Mouse (Mus musculus) cerebellum, adult 11-12 months (tissue): ENCODE data around the gene Iqgap2.

Experiments used
- DNase-seq: peaks from one replicate; pipeline ENCODE4 v3.0.0; 2022

Iqgap2 gene

GRCm38 (mm10) chr13:95891491-95891925, at the start of gene Iqgap2:
TSS of gene Iqgap2 (minus strand) at chr13:95891922.
- DNase-seq, result no peak

DNA sequence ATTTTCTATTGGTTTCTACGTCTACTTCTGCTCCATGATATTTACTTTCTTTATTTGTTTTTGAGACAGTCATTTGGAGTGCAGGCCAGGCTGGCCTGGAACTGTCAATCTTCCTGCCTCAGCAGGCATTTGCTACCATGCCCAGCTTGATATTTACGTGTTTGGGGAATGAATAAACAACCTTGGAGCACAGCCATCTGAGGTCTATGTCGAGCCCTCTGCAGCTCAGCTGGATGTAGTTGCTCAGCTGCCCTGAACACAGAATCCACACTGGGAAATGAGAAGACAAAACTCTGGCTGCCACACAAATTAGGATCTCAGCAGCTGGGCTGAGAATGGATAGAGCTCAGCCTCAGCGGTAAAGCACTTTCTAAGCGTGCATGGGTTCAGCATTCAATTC, 49.1 kb upstream of the Iqgap2 start:
- DNase-seq, result no peak

DNA sequence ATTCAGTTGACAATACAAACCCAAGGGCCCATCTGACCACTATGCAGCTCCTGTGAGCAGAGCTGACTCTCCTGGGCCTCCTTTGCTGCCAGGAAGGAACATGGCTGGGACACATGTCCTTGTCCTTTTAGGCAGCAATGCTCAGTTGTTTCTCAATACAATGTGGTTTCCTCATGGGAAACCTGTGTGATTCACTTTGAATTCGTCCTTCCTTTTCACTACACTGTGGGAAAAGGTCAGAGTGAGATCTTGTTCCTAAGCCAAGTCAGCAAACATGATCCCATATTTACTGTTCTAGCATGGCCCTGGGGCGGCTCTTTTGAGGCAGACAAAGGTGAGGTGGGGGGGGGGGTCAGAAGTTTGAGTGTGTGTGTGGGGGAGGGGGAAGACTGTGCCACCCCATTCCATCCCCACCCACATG, 32.5 kb upstream of the Iqgap2 start:
- no peak for DNase-seq

GRCm38 (mm10) chr13:95922626-95923025, 30.9 kb upstream of the Iqgap2 start:
- no peak for DNase-seq

DNA sequence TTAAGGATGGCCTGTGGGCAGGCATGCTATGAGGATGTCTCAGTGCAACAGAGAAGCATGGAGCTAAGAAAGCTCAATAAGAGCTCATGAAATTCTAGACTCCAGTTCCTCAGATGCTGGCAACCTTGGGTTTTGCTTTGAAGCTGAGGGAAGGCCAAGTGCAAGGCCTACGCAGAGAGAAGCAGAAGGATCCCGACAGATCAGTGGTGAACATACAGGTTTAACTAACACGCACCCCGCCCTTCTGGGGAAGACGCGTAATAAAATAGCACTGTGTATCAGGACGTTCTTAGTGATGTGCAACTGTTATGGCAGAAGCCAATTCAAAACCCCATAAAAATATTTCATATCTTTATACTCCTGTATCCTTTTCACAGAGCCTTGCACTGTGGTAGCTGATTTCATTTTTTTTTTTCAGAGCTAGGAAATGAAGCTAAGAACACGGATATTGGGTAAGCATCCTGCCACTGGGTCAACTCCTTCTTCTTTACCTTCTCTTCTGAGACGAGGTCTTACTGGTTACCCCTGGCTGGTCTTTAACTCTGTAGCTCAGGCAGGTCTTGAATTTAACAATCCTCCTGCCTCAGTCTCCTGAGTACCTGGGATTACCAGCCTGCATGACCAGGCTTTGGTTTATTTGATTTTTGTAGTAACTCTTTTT, 27.0 kb upstream of the Iqgap2 start:
- DNase-seq, result no peak

- no peak for DNase-seq
These were observed 21.3 kb upstream of the Iqgap2 start for GRCm38 (mm10) chr13:95913046-95913406.

DNA sequence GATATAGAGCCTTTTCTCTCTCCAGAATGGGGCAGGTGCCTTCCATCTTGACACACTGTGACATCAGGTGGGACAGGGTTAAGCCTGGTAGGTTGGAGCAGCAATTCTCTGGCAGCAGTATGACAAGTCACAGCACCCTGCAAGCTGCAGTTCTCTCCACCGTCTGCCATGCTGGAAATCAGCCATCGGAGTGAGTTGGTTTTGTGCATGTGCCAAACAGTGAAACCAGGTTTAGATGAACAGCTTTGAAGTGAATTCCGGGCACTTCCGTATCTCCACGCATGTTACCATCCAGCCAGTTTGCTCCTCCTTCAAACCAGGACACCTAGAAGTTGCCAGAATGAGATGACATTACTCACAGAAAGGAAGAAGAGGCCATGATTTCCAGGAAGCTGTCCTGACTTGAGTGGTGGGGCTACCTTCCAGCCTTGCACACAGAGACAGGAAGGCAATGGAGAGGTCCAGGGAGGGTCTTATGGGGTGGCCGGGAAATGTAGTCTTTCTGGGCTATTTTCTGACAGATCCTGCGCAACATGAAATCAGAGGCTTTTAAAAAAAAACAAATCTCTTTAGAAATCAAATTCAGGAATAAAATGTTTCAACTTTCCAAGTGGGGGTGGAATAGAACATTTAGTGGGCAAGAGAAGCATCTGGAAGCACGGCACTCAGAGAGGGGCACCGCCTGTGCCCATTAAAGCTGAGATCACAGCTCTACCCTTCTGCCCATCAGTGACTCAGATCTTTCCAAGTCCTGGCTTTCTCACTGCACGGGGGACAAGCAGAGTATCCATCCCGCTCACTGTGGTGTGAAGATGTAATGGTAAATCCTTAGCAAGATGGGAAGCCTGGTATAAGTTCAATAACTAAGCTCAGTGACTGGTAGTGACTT, 20.7 kb upstream of the Iqgap2 start:
- DNase-seq, result peak; percentile 94

GRCm38 (mm10) chr13:95910270-95910669, 18.5 kb upstream of the Iqgap2 start:
- DNase-seq, result peak; percentile 34

DNA sequence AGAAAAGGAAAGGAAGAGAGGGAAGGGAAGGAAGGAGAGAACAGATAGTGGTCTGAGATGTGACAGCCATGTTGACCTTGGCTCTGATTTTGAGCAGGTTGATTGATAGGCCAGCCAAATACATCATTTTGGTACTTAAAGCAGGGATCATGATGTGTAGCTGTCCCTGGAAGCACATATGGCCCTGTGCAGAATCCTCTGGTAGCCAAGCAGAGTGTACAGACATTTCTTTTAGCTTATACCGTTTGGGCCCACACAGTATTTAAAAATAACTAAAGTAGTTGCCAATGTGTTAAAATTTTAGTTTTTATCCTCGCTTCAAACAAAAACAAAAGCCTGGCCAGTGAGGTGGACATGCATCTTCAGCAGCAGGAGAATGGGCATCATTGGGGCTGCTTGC, 17.5 kb upstream of the Iqgap2 start:
- no peak for DNase-seq

DNA sequence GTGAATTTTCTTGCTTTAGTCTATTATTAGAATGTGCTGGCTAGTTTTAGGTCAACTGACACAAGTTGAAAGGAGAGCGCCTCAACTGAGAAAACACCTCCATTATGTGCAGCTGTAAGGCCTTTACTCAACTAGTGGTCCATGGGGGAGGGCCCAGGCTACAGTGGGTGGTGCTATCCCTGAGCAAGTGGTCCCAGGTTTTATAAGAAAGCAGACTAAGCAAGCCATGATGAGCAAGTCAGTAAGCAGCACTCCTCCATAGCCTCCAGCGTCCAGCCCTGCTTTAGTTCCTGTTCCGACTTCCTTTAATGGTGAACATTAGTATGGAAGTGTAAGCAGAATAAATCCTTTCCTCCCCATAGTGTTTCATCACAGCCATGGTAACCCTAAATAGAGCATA, 11.0 kb upstream of the Iqgap2 start:
- no peak for DNase-seq

- DNase-seq, result no peak
These were observed 8.3 kb upstream of the Iqgap2 start for GRCm38 (mm10) chr13:95899885-95900650.

- DNase-seq, result no peak
These were observed 4.8 kb upstream of the Iqgap2 start for GRCm38 (mm10) chr13:95896501-95896900.

- DNase-seq, result no peak
These were observed 1.4 kb upstream of the Iqgap2 start for GRCm38 (mm10) chr13:95893166-95893565.

- no peak for DNase-seq
These were observed 956 bp upstream of the Iqgap2 start for GRCm38 (mm10) chr13:95892611-95893145.

- DNase-seq, result peak; percentile 67
These were observed 346 bp upstream of the Iqgap2 start for GRCm38 (mm10) chr13:95891926-95892610.

DNA sequence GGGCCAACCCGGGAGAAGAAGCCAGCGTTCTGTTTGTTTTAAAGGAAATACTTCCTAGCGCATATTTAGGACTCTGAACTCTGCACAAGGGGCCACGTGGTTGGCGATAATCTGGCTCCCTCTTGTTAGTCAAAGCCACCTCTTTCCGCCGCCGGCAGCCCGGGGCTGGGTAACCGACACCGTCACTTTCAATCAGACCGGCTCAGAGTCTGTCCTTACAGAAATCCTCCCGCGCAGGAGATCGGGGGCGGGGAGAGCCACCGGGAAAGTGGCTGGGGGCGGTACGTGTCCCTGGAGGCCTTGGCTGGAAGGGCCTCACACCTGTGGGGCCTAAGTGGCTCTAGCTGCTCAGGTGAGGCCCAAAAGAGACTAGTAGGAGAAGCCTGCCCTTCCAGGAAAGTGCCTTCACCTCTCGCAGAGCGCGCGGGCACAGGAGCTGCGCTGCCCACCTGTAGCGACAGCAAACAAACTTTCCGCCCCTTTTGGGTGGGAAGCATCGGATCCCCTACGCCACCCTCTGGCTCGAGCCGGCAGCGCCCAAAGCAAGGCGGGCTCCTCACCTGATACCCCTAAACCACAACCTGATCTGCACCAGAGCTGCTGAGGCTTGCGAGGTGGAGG, 761 bp downstream of the Iqgap2 start:
- peak; percentile 23 for DNase-seq

GRCm38 (mm10) chr13:95889981-95890545, 1.7 kb downstream of the Iqgap2 start:
- no peak for DNase-seq

- DNase-seq, result no peak
These were observed 2.4 kb downstream of the Iqgap2 start for GRCm38 (mm10) chr13:95889366-95889765.

GRCm38 (mm10) chr13:95888621-95889020, 3.1 kb downstream of the Iqgap2 start:
- DNase-seq, result no peak

- no peak for DNase-seq
These were observed 3.6 kb downstream of the Iqgap2 start for GRCm38 (mm10) chr13:95888170-95888569.

DNA sequence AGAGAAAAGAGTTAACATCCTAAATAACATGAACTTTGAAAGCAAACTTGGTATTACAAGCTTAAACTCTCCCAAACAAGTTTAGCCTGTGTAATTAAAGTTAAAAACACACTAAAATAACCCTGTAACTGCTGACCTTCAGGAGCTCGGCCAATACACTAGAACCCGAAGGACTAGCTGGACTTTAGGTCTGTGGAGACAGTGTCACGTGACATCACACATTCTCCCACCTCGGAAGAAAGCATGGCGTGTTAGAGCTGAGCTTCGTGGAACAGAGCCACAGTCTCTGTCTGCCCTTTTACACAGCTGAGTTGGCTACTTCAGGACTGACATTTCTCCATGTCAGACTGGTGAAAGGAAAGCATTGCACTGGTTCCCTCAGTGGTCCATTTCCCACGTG, 4.3 kb downstream of the Iqgap2 start:
- no peak for DNase-seq

- DNase-seq, result no peak
These were observed 7.3 kb downstream of the Iqgap2 start for GRCm38 (mm10) chr13:95884455-95884854.
